17 mouse cellular contexts compared by ENCODE assay signal in genomic region chr5:136312566-136312965, GRCm38 (mm10).
DNase-seq lines count a peak whose midpoint lies in the region; ATAC-seq and TF ChIP-seq lines count a peak whose summit lies in the region.
"Had no signal": no experiment of that assay in that cellular context is flagged by ENCODE, and none has a peak within 500 bp of the region (broad histone marks: within the 10 kb centered on the region; RNA-seq: fewer than 3 reads in every experiment).

No protein-coding gene starts in this region.

- ATAC-seq in megakaryocyte, adult 5-6 weeks (ENCODE audit: poor library complexity, severe bottlenecking) = no peak
- ATAC-seq in hindbrain, embryonic 12.5 days (ENCODE audit: low FRiP score) = no peak
- ATAC-seq: forebrain, postnatal 0 days; hindbrain, postnatal 0 days had no signal

- peak; percentile 24 for DNase-seq in kidney, adult 18-20 months
- no peak for DNase-seq in kidney, adult 2 months
- peak; percentile 38 for DNase-seq in cerebellum, adult 9-10 months
- peak; percentile 27 for DNase-seq in gastrocnemius, postnatal 10 days
- no peak for DNase-seq in adrenal gland, adult 2 months
- DNase-seq: forebrain, postnatal 0 days; lung, embryonic 14.5 days; retina, postnatal 1 day; thymus, postnatal 36 days had no signal

- no peak for TF ChIP-seq POLR2A in kidney, adult 2 months (IDR thresholded peaks at IDR 0.05; ENCODE audit: low read depth, low read length)

- no peaks in the 10 kb centered on the region for H3K9me3 ChIP-seq in megakaryocyte, embryonic 14.5 days
- H3K9me3 ChIP-seq in hindbrain, embryonic 12.5 days (replicated peaks) = no peaks in the 10 kb centered on the region
- H3K9me3 ChIP-seq: embryonic facial prominence, embryonic 10.5 days; G1E; stomach, embryonic 15.5 days had no signal

- 56% methylated on average over 14 of the region's 14 CpGs for WGBS in kidney, adult 2 months
- 95% methylated on average over 14 of the region's 14 CpGs for WGBS in hindbrain, embryonic 12.5 days

- H3K36me3 ChIP-seq in kidney, adult 2 months (ENCODE audit: control insufficient read depth, insufficient read depth, low read length) = peaks cover 2% of the 10 kb centered on the region; the same call in 1 of the 2 replicates
- peaks cover 99% of the 10 kb centered on the region for H3K36me3 ChIP-seq in megakaryocyte, embryonic 14.5 days (replicated peaks; ENCODE audit: low read length)
- H3K36me3 ChIP-seq in hindbrain, embryonic 12.5 days = peaks cover 86% of the 10 kb centered on the region
- H3K36me3 ChIP-seq: G1E had no signal

- no peak overlapping the region for H3K4me2 ChIP-seq in hindbrain, embryonic 12.5 days (replicated peaks)
- H3K4me2 ChIP-seq: lung, embryonic 14.5 days; stomach, embryonic 15.5 days had no signal

- TF ChIP-seq CTCF in kidney, adult 2 months (conservative IDR thresholded peaks at IDR 0.05; ENCODE audit: insufficient read depth, insufficient read length, low read depth, low read length) = no peak

- no peak overlapping the region for H3K4me3 ChIP-seq in kidney, adult 2 months (ENCODE audit: insufficient read depth, low read depth, low read length)
- H3K4me3 ChIP-seq in megakaryocyte, embryonic 14.5 days (replicated peaks) = peak overlapping the region; percentile 21
- H3K4me3 ChIP-seq in hindbrain, embryonic 12.5 days = no peak overlapping the region
- H3K4me3 ChIP-seq: embryonic facial prominence, embryonic 10.5 days; erythroblast, embryonic 14.5 days; stomach, embryonic 15.5 days had no signal

- no peak overlapping the region for H3K27ac ChIP-seq in kidney, adult 2 months (ENCODE audit: insufficient read depth, low read depth, low read length)
- no peak overlapping the region for H3K27ac ChIP-seq in hindbrain, embryonic 12.5 days
- H3K27ac ChIP-seq: embryonic facial prominence, embryonic 10.5 days; hindbrain, postnatal 0 days; stomach, embryonic 15.5 days had no signal

- no peaks in the 10 kb centered on the region for H3K27me3 ChIP-seq in kidney, adult 2 months (replicated peaks; ENCODE audit: control insufficient read depth, insufficient read depth, low read length)
- no peaks in the 10 kb centered on the region for H3K27me3 ChIP-seq in megakaryocyte, embryonic 14.5 days (replicated peaks)
- no peaks in the 10 kb centered on the region for H3K27me3 ChIP-seq in hindbrain, embryonic 12.5 days
- H3K27me3 ChIP-seq: stomach, embryonic 15.5 days had no signal

- peaks cover 6% of the 10 kb centered on the region; the same call in 1 of the 2 replicates for H3K4me1 ChIP-seq in kidney, adult 2 months (ENCODE audit: control insufficient read depth, insufficient read depth, low read length)
- H3K4me1 ChIP-seq in megakaryocyte, embryonic 14.5 days = peaks cover 16% of the 10 kb centered on the region
- no peaks in the 10 kb centered on the region for H3K4me1 ChIP-seq in hindbrain, embryonic 12.5 days
- H3K4me1 ChIP-seq: embryonic facial prominence, embryonic 10.5 days; stomach, embryonic 15.5 days had no signal

- no peak overlapping the region for H3K9ac ChIP-seq in hindbrain, embryonic 12.5 days
- H3K9ac ChIP-seq: forebrain, postnatal 0 days; lung, embryonic 14.5 days; stomach, embryonic 15.5 days had no signal

Comparison
In these comparisons a context has a peak if more than half of its experiments do, and no peak if none do; other contexts are left out.
1. DNase-seq: peak in kidney, adult 18-20 months (single experiment), cerebellum, adult 9-10 months (single experiment) and gastrocnemius, postnatal 10 days (single experiment); none in kidney, adult 2 months (single experiment) and adrenal gland, adult 2 months (single experiment).